Mouse (Mus musculus) liver, postnatal 0 days (tissue): ENCODE results near the gene Stk10. TPM values are rescaled to one million over a fixed set of nuclear protein-coding genes. Genes with fewer than 3 reads are reported as not detected.
A peak's percentile ranks its signal among the peaks of the same experiment; 100 is the strongest.

ENCODE experiments used
- ATAC-seq: fragments of 200-750 bp; cut with Nextera tagmentation; 2 replicates; pipeline ENCODE4 v1.8.0; 2017; ENCODE audit warnings: mild to moderate bottlenecking, moderate library complexity
- DNase-seq: peaks from one replicate; pipeline ENCODE4 v3.0.0-alpha.2; 2016
- H3K27ac ChIP-seq: fragments of 300-500 bp; sonication (generic); 2 replicates; pipeline ENCODE4 v1.5.1; 2014; ENCODE audit warnings: antibody characterized with exemption, moderate library complexity, mild to moderate bottlenecking, low read depth
- H3K27me3 ChIP-seq: fragments of 300-500 bp; sonication (generic); 2 replicates; pipeline ENCODE4 v1.6.1; 2014; ENCODE audit warnings: low read length, control low read depth, mixed read lengths; ENCODE audit not compliant: insufficient read depth
- H3K36me3 ChIP-seq: fragments of 300-500 bp; sonication (generic); replicated peaks from 2 replicates; pipeline ENCODE4 v1.6.1; 2014; ENCODE audit warnings: mild to moderate bottlenecking, control low read depth, low read length, moderate library complexity, mixed read lengths; ENCODE audit not compliant: insufficient read depth
- H3K4me1 ChIP-seq: fragments of 300-500 bp; sonication (generic); 2 replicates; pipeline ENCODE4 v1.6.1; 2014; ENCODE audit warnings: antibody characterized with exemption, mild to moderate bottlenecking, control low read depth; ENCODE audit not compliant: insufficient read depth
- H3K4me2 ChIP-seq: fragments of 300-500 bp; sonication (generic); 2 replicates; pipeline ENCODE4 v1.6.1; 2014; ENCODE audit warnings: low read depth, mild to moderate bottlenecking, low read length, moderate library complexity, mixed read lengths
- H3K4me3 ChIP-seq: fragments of 300-500 bp; sonication (generic); 2 replicates; pipeline ENCODE4 v1.5.1; 2014; ENCODE audit warnings: low read depth, low read length
- H3K9ac ChIP-seq: fragments of 300-500 bp; sonication (generic); replicated peaks from 2 replicates; pipeline ENCODE4 v1.6.1; 2014; ENCODE audit warnings: mild to moderate bottlenecking, moderate library complexity
- H3K9me3 ChIP-seq: fragments of 300-500 bp; sonication (generic); 2 replicates; pipeline ENCODE4 v1.6.1; 2016; ENCODE audit warnings: mild to moderate bottlenecking, control low read depth, low read length, mixed read lengths
- CTCF ChIP-seq: sonication (generic); IDR thresholded peaks from 2 replicates; pipeline ENCODE4 v1.5.1; 2016; ENCODE audit warnings: antibody characterized with exemption, low read depth
- EP300 ChIP-seq: IDR thresholded peaks from 2 replicates; pipeline ENCODE4 v1.6.1; 2016; ENCODE audit warnings: antibody characterized with exemption, low read depth, mild to moderate bottlenecking
- WGBS: fragments of 180-500 bp; shearing (Covaris S2); extraction: QIAGEN DNeasy Blood & Tissue Kit; methylation state at CpG from one replicate; pipeline ENCODE4 v1.1.7; 2014; ENCODE audit not compliant: insufficient replicate concordance; 5-methylcytosine and 5-hydroxymethylcytosine counted together
- polyA plus RNA-seq: library from polyadenylated mRNA; unstranded; fragments of >200 nt; fragmentation: Nextera tagmentation; extraction: Ambion mirVana; gene quantifications from 2 replicates; pipeline ENCODE4 v1.2.1, GENCODE M21; 2015

Stk10 gene
- polyA plus RNA-seq, 1 experiment from 2014 or later = 2.3 TPM

DNA sequence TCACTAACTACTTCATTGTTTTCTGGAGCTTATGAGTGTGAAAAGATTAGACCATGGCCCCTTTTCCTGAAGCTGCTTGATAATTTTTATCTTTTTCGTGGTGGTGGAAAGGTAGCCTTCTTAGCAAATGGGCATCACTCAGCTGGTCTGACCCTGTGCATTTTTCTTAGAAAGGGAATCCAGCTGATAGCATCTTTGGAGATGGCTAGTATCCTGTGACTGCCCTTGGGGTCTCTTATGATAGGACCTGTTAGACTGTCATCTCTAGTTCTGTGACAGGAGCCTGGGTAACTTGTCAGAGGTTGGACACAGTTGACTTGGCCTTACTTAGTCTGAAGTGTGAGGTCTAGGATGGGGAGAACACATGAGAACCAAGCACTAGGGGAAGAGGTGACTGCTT lies 13.8 kb upstream of the Stk10 start:
- WGBS = 52% methylated on average over 1 of the region's 1 CpGs
- Histone ChIP-seq H3K27ac (no peak overlapping the region), H3K9ac (no peak overlapping the region), H3K4me3 (no peak overlapping the region), H3K4me2 (no peak overlapping the region), H3K36me3 (0 out of 2 replicates have a peak, but pooled peaks cover 4% of the 10 kb centered on the region), H3K9me3 (no peaks in the 10 kb centered on the region), H3K4me1 (no peaks in the 10 kb centered on the region), H3K27me3 (no peaks in the 10 kb centered on the region)
- DNase-seq (no peak), ATAC-seq (no peak)
- no peak for TF ChIP-seq EP300
- TF ChIP-seq CTCF = no peak

DNA sequence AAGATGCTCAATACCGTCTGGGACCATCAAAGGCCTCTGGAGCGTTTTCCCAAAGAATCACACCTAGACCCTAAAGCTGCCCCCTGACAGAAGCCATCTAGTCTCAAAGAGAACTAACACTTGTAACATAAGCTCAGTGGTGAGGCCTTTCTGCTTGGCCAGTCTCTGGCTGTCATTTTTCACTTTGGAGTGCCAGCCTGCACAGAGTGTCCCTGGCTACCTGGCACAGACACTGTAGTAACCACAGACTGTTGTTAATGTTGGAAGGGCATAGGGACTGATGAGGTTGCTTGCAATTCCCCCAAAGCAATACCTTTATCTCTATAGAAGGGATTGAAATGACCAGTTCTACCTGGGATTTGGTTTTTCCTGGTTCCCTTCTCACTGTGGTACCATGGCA lies 11.9 kb upstream of the Stk10 start:
- Histone ChIP-seq H3K27ac (no peak overlapping the region), H3K9me3 (no peaks in the 10 kb centered on the region), H3K9ac (no peak overlapping the region), H3K4me2 (no peak overlapping the region), H3K36me3 (0 out of 2 replicates have a peak, but pooled peaks cover 4% of the 10 kb centered on the region), H3K4me1 (no peaks in the 10 kb centered on the region), H3K27me3 (no peaks in the 10 kb centered on the region), H3K4me3 (no peak overlapping the region)
- TF ChIP-seq EP300 = no peak
- no peak for TF ChIP-seq CTCF
- ATAC-seq = no peak
- WGBS = 89% methylated on average over 2 of the region's 2 CpGs
- no peak for DNase-seq

DNA sequence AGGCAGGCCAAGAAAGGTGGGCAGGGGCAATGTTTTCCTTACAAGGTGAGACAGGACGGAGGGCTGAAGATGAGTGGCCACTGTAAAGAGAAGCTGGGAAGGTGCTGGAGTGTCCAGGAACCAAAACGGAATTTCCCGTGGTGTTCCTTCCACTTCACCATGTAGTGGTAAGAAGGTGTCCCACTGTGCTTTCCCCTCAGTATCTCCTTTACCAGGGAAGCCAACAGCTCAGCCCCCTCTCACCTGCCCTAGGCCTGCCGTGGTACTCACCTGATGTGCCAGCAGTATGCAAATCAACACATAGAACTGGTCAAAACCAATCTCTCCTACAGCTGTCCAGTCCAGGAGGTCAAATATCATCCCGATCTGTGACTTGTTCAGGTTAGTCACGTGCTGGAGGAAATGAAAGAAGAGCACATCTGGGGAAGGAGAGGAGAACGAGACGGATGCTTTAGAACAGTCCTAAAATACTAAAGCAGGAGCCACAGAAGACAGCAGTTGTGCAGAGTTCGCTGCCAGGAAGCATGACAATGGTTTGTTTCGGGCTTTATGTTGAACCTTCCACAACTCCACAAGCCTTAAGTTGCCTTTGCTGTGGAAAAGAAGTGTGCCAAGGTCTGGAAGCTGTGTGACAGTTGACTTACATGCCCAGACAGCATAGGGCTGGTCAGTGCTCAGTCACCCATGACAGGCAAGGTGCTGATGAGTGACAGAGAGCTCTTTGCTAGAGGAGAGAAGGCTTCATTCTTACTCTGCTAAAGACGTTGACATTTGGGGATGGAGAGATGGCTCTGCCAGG lies 8.8 kb upstream of the Stk10 start:
- Histone ChIP-seq H3K9ac (no peak overlapping the region), H3K4me3 (no peak overlapping the region), H3K4me2 (no peak overlapping the region), H3K27ac (no peak overlapping the region), H3K4me1 (no peaks in the 10 kb centered on the region), H3K36me3 (no peaks in the 10 kb centered on the region), H3K27me3 (no peaks in the 10 kb centered on the region), H3K9me3 (no peaks in the 10 kb centered on the region)
- DNase-seq (no peak), ATAC-seq (no peak)
- TF ChIP-seq EP300 (no peak), CTCF (no peak)
- WGBS = 74% methylated on average over 11 of the region's 11 CpGs

GRCm38 (mm10) chr11:32527006-32527405 lies 6.1 kb upstream of the Stk10 start:
- no peak overlapping the region for H3K4me2 ChIP-seq
- H3K9ac ChIP-seq = no peak overlapping the region
- 0 out of 2 replicates have a peak, but pooled peaks cover 4% of the 10 kb centered on the region for H3K4me1 ChIP-seq
- H3K27me3 ChIP-seq = 0 out of 2 replicates have a peak, but pooled peaks cover 4% of the 10 kb centered on the region
- ATAC-seq (no peak), DNase-seq (no peak)
- no peak overlapping the region for H3K4me3 ChIP-seq
- H3K36me3 ChIP-seq = no peaks in the 10 kb centered on the region
- H3K9me3 ChIP-seq = no peaks in the 10 kb centered on the region
- TF ChIP-seq EP300 (no peak), CTCF (no peak)
- WGBS = 85% methylated on average over 4 of the region's 4 CpGs
- no peak overlapping the region for H3K27ac ChIP-seq

GRCm38 (mm10) chr11:32530151-32530550 lies 3.0 kb upstream of the Stk10 start:
- Histone ChIP-seq H3K9ac (no peak overlapping the region), H3K27me3 (0 out of 2 replicates have a peak, but pooled peaks cover 4% of the 10 kb centered on the region), H3K4me2 (no peak overlapping the region), H3K36me3 (no peaks in the 10 kb centered on the region), H3K27ac (no peak overlapping the region), H3K9me3 (no peaks in the 10 kb centered on the region), H3K4me3 (no peak overlapping the region), H3K4me1 (peaks cover 16% of the 10 kb centered on the region)
- ATAC-seq (no peak), DNase-seq (no peak)
- TF ChIP-seq EP300 = no peak
- peak; percentile 68 for TF ChIP-seq CTCF
- WGBS = 82% methylated on average over 1 of the region's 1 CpGs

- Histone ChIP-seq H3K4me2 (peak within 1 kb of the TSS; percentile 99), H3K4me1 (peaks cover 20% of the 10 kb centered on the region), H3K27me3 (0 out of 2 replicates have a peak, but pooled peaks cover 4% of the 10 kb centered on the region), H3K36me3 (no peaks in the 10 kb centered on the region), H3K9me3 (no peaks in the 10 kb centered on the region), H3K27ac (peak within 1 kb of the TSS; percentile 71), H3K9ac (peak within 1 kb of the TSS; percentile 63), H3K4me3 (peak within 1 kb of the TSS; percentile 68)
- TF ChIP-seq CTCF (no peak), EP300 (no peak)
- no peak for DNase-seq
- WGBS = 4% methylated on average over 33 of the region's 33 CpGs
- no peak for ATAC-seq
Measured at GRCm38 (mm10) chr11:32531871-32532764, 987 bp upstream of the Stk10 start, which contains the start of gene Efcab9. TSS of gene Efcab9 (minus strand) at chr11:32532081.
